Mouse (Mus musculus) thymus, adult 2 months (tissue): Measurements from ENCODE around the gene Dagla.

Experiments used
- CTCF ChIP-seq: fragments of 200-500 bp; IDR thresholded peaks from 2 replicates; pipeline ENCODE4 v1.5.1; 2012; ENCODE audit warnings: mild to moderate bottlenecking, control low read depth, low read length, moderate library complexity, borderline replicate concordance; ENCODE audit not compliant: control insufficient read depth, poor library complexity, insufficient read depth; ENCODE audit errors: extremely low read depth
- POLR2A ChIP-seq: fragments of 200-500 bp; IDR thresholded peaks from 2 replicates; pipeline ENCODE4 v1.6.1; 2012; ENCODE audit warnings: mild to moderate bottlenecking, low read length, control low read depth, moderate library complexity; ENCODE audit not compliant: control insufficient read depth, poor library complexity, insufficient read depth; ENCODE audit errors: extremely low read depth

DNA sequence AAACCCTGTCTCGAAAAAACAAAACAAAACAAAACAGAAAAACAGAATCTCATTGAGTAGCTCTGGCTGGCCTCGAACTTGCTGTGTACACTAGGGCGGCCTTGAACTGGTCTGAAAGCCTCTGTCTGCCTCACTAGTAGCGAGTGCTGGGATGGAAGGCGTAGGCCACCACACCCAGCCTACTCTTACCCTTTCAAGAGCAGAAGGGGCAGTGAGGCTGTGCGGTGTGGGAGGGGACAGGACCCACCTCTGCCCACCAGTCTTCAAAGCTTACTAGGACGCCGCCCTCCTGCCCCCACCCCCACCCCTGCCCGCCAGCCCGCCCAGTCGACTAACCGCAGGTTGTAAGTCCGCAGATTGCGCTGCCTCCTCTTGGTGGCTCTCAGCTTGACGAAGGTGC, 35.8 kb downstream of the Dagla start:
- TF ChIP-seq CTCF (no peak), POLR2A (no peak)
